Mouse (Mus musculus): Measurements from ENCODE around the gene Ccdc162. TPM values are rescaled to one million over a fixed set of nuclear protein-coding genes. Genes with fewer than 3 reads are reported as not detected.

The Ccdc162 gene
- polyA plus RNA-seq, 1 experiment: not detected

DNA sequence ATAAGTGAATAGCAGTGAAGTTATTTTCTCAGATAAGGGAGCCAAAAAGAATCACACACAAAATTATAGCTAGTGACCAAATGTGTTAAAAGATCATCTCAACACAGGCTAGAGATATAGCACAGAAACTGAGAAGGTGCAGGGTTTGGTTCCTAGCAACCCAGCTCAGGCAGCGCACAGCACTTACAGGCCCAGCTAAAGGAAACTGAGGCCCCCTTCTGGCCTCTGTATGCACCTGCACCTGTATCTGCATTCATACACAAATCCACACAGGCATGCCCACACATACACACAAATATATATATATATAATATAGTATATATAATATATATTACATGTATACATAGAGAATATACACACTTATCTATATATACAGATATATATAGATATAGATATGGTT, 84.4 kb downstream of the Ccdc162 start:
- Histone ChIP-seq H3K27ac (ENCODE audit: insufficient read depth, low read depth, low read length) (no peak overlapping the region), H3K4me3 (ENCODE audit: insufficient read depth, low read depth, low read length) (no peak overlapping the region), H3K4me1 (ENCODE audit: control insufficient read depth, insufficient read depth, low read length) (no peaks in the 10 kb centered on the region)
- WGBS: 97% methylated on average over 1 of the region's 1 CpGs
- TF ChIP-seq POLR2A (IDR thresholded peaks at IDR 0.05; ENCODE audit: insufficient read depth, low read depth, low read length): no peak
- no peak for TF ChIP-seq CTCF (IDR thresholded peaks at IDR 0.05; ENCODE audit: insufficient read depth, low read depth, low read length)

DNA sequence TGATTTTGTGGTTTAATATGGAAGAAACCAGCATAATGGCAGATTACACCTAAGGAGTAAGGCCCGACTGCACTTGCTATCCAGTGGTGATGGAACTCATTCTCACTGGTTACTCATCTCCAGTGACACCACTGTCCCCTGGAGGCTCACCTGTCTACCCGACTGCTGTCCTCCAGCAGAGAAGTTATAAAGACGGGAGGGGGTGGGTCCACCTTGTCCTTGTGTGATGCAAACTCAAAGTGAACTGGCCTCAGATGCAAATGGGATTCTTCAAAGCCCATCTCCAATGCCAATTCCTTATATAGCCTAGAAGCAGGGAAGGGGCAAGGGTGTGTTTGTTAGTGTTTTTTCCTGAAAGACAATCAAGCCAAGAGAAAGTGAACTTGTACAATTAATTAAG, 89.4 kb downstream of the Ccdc162 start:
- Histone ChIP-seq H3K4me1 (ENCODE audit: control insufficient read depth, insufficient read depth, low read length) (no peaks in the 10 kb centered on the region), H3K27ac (ENCODE audit: insufficient read depth, low read depth, low read length) (no peak overlapping the region), H3K4me3 (ENCODE audit: insufficient read depth, low read depth, low read length) (no peak overlapping the region)
- TF ChIP-seq POLR2A (IDR thresholded peaks at IDR 0.05; ENCODE audit: insufficient read depth, low read depth, low read length) (no peak), CTCF (IDR thresholded peaks at IDR 0.05; ENCODE audit: insufficient read depth, low read depth, low read length) (no peak)
- 89% methylated on average over 3 of the region's 3 CpGs for WGBS

DNA sequence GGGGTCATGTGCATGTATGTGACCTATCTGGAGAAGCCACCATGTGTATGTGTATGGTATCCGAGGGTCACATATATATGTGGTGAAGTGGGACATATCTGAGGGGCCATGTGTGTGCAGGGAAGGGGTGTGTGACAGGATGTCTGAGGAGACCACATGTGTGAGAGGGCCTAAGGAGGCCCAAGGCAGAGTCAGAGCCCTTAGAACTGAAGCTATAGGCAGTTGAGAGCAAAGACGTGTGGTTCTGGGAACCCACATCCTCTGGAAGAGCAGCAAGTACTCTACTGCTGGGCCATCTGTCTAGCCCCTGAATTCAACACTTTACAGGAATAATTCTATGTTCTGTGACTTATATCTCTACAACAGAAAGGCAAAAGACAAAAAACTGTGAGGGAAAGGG, 96.4 kb downstream of the Ccdc162 start:
- no peak overlapping the region for H3K27ac ChIP-seq (ENCODE audit: insufficient read depth, low read depth, low read length)
- no peak overlapping the region for H3K4me3 ChIP-seq (ENCODE audit: insufficient read depth, low read depth, low read length)
- H3K4me1 ChIP-seq (ENCODE audit: control insufficient read depth, insufficient read depth, low read length): no peaks in the 10 kb centered on the region
- WGBS: 93% methylated on average over 2 of the region's 2 CpGs
- TF ChIP-seq CTCF (IDR thresholded peaks at IDR 0.05; ENCODE audit: insufficient read depth, low read depth, low read length): no peak
- no peak for TF ChIP-seq POLR2A (IDR thresholded peaks at IDR 0.05; ENCODE audit: insufficient read depth, low read depth, low read length)

DNA sequence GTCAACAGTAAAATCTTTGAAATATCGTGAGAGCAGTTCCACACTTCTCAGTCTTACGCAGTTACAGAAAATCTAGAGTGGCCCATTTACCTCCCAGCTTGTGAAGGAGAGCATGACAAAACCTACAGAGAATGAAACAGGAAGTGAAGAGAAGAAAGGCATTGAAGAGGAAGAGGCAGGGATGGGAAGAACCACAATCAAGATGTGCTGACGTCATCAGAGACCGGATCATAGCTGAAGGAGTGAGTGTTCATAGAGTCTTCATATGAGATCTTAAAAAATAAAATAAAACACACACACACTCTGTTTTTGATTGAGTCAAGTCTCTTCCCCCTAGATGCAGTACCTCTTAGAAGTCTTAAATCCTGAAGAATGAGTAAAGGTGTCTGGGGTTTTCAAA, 100.9 kb downstream of the Ccdc162 start:
- WGBS: 96% methylated on average over 4 of the region's 4 CpGs
- TF ChIP-seq CTCF (IDR thresholded peaks at IDR 0.05; ENCODE audit: insufficient read depth, low read depth, low read length): no peak
- no peak for TF ChIP-seq POLR2A (IDR thresholded peaks at IDR 0.05; ENCODE audit: insufficient read depth, low read depth, low read length)
- Histone ChIP-seq H3K4me1 (ENCODE audit: control insufficient read depth, insufficient read depth, low read length) (no peaks in the 10 kb centered on the region), H3K4me3 (ENCODE audit: insufficient read depth, low read depth, low read length) (no peak overlapping the region), H3K27ac (ENCODE audit: insufficient read depth, low read depth, low read length) (no peak overlapping the region)

DNA sequence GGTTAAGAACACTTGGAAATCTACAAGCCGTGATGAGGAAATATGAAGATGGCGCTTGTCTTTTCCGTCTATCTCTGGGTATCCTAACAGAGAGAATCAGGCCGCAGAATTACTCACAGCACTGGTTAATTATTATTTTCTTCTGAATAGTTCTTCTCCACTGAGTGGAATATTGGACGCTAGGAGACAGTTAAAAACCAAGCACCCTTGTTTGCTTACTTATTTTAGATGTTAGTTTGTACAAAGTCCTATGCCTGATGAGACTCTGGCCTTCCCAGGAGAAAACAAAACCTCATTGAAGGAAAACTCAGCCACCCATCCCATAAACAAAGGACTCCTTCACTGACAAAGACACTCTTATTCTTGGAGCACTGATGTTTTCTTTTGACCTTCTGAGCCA, 104.5 kb downstream of the Ccdc162 start:
- Histone ChIP-seq H3K27ac (ENCODE audit: insufficient read depth, low read depth, low read length) (no peak overlapping the region), H3K4me1 (ENCODE audit: control insufficient read depth, insufficient read depth, low read length) (peaks cover 3% of the 10 kb centered on the region; the same call in 1 of the 2 replicates), H3K4me3 (ENCODE audit: insufficient read depth, low read depth, low read length) (no peak overlapping the region)
- WGBS: 64% methylated on average over 5 of the region's 5 CpGs
- TF ChIP-seq CTCF (IDR thresholded peaks at IDR 0.05; ENCODE audit: insufficient read depth, low read depth, low read length): no peak
- no peak for TF ChIP-seq POLR2A (IDR thresholded peaks at IDR 0.05; ENCODE audit: insufficient read depth, low read depth, low read length)

DNA sequence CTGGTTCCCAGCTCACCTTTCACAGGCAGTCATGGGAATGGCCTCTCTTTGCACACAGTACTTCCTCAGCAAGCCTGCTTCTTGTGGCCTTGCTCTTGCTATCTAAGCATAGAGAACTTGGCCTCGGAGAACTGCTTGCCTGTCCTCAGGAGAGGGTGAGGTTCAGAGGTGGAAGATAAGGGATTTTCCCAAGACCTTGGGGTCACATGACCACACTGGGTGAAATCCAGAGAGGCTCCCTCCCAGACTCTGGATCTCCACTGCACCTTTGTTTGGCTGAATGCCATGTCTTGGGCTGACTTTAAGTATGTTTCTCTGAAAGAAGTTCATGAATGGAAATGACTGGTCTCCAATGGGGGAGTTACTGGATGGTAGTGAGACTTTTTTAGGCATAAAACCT, 107.0 kb downstream of the Ccdc162 start:
- 89% methylated on average over 1 of the region's 1 CpGs for WGBS
- Histone ChIP-seq H3K4me1 (ENCODE audit: control insufficient read depth, insufficient read depth, low read length) (peaks cover 12% of the 10 kb centered on the region), H3K27ac (ENCODE audit: insufficient read depth, low read depth, low read length) (no peak overlapping the region), H3K4me3 (ENCODE audit: insufficient read depth, low read depth, low read length) (no peak overlapping the region)
- TF ChIP-seq POLR2A (IDR thresholded peaks at IDR 0.05; ENCODE audit: insufficient read depth, low read depth, low read length) (no peak), CTCF (IDR thresholded peaks at IDR 0.05; ENCODE audit: insufficient read depth, low read depth, low read length) (no peak)

DNA sequence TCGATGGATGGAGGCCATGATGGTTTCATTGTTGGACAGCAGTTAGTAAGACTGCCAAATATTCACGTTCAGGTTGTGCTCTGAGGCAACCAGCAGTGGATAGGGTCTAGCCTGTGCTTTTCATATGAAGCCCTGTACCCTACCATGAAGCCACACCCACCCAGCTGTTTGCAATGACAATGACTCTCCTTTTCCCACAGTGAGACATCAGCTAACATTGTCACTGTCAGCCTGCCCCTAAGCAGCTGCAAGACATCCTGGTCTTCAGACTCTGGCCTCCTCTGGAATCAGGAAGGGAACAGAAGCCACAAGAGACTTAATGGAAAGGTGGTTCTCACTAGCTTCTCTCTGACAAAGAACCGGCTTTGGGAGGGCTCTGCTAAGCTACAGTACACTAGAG, 107.9 kb downstream of the Ccdc162 start:
- Histone ChIP-seq H3K4me3 (ENCODE audit: insufficient read depth, low read depth, low read length) (no peak overlapping the region), H3K27ac (ENCODE audit: insufficient read depth, low read depth, low read length) (no peak overlapping the region), H3K4me1 (ENCODE audit: control insufficient read depth, insufficient read depth, low read length) (peaks cover 14% of the 10 kb centered on the region)
- WGBS: 89% methylated on average over 3 of the region's 3 CpGs
- no peak for TF ChIP-seq CTCF (IDR thresholded peaks at IDR 0.05; ENCODE audit: insufficient read depth, low read depth, low read length)
- TF ChIP-seq POLR2A (IDR thresholded peaks at IDR 0.05; ENCODE audit: insufficient read depth, low read depth, low read length): no peak

DNA sequence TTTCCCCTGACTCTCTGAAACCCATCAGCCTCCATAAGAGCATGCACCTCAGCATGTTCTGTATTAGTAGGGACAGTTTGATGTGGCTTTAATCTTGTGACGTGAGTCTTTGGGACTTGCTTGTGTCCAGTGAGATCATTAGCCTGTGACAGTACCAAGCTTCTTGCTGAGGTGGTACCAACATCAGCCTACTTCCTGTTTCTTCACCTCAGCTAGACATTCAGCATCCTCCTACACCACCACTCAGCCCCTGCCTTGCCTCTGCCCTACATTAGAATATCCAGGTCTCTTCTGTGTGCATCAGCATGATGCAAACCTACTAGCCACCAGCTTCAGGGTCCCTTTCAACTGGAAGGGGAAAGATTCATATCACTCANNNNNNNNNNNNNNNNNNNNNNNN, 113.8 kb downstream of the Ccdc162 start:
- TF ChIP-seq POLR2A (IDR thresholded peaks at IDR 0.05; ENCODE audit: insufficient read depth, low read depth, low read length) (no peak), CTCF (IDR thresholded peaks at IDR 0.05; ENCODE audit: insufficient read depth, low read depth, low read length) (no peak)
- 88% methylated on average over 1 of the region's 1 CpGs for WGBS
- no peak overlapping the region for H3K4me3 ChIP-seq (ENCODE audit: insufficient read depth, low read depth, low read length)
- H3K27ac ChIP-seq (ENCODE audit: insufficient read depth, low read depth, low read length): peak overlapping the region; percentile 12
- H3K4me1 ChIP-seq (ENCODE audit: control insufficient read depth, insufficient read depth, low read length): peaks cover 25% of the 10 kb centered on the region

DNA sequence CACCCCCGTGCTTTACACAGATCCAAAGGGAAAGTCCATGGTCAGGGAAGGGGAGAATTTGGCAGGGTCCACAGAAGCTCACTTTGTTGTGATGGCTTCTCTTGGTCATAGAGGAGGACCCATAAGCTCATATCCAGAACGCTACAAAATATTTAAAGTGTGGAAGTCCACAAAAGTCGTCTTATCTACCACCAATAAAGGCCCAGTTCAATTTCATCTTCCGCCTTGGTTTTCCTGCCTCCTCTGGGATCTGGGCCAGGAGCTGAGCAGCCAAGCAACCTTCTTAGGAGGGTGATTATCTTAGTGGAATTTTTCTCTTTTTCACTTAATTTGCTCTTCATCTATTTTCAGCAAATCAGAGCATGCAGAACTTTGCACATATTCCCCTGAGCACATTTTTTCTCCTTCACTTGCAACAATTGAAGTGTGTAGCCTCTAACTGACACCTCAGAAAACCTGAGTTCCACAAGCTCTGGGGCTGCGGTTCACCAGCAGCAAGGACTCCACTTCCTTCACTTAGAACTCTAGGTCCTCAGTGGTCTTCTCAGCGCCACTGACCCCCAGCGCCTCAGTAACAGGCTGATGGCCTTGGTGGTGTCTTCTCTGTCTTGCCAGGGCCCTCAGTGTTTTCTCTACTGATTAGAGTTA, 114.4 kb downstream of the Ccdc162 start:
- Histone ChIP-seq H3K4me3 (ENCODE audit: insufficient read depth, low read depth, low read length) (no peak overlapping the region), H3K4me1 (ENCODE audit: control insufficient read depth, insufficient read depth, low read length) (peaks cover 22% of the 10 kb centered on the region), H3K27ac (ENCODE audit: insufficient read depth, low read depth, low read length) (peak overlapping the region; percentile 12)
- TF ChIP-seq CTCF (IDR thresholded peaks at IDR 0.05; ENCODE audit: insufficient read depth, low read depth, low read length) (no peak), POLR2A (IDR thresholded peaks at IDR 0.05; ENCODE audit: insufficient read depth, low read depth, low read length) (no peak)
- WGBS: 64% methylated on average over 7 of the region's 7 CpGs

Measured in olfactory bulb, adult 2 months (tissue).